Mouse (Mus musculus): ENCODE measurements around the gene Ubap2. TPM values are rescaled to one million over a fixed set of nuclear protein-coding genes. Genes with fewer than 3 reads are reported as not detected.

Ubap2 gene
- polyA plus RNA-seq, 1 experiment from 2014 or later, result 61.3 TPM

- H3K4me2 ChIP-seq (replicated peaks; ENCODE audit: low read depth, low read length), result no peak overlapping the region
- 70% methylated on average over 6 of the region's 6 CpGs for WGBS
- H3K9me3 ChIP-seq (ENCODE audit: control insufficient read depth, low read depth, low read length), result no peaks in the 10 kb centered on the region
- H3K4me3 ChIP-seq (ENCODE audit: low read depth, low read length), result no peak overlapping the region
- ATAC-seq (ENCODE audit: insufficient number of reproducible peaks, insufficient read depth, low FRiP score, low read depth), result no peak
- H3K4me1 ChIP-seq (ENCODE audit: control insufficient read depth, insufficient read depth, low read length), result 0 out of 2 replicates have a peak, but pooled peaks cover 6% of the 10 kb centered on the region
- H3K36me3 ChIP-seq (ENCODE audit: control insufficient read depth, insufficient read depth, low read length), result peaks cover 2% of the 10 kb centered on the region
- H3K9ac ChIP-seq (replicated peaks; ENCODE audit: low read depth, low read length), result no peak overlapping the region
- no peaks in the 10 kb centered on the region for H3K27me3 ChIP-seq (ENCODE audit: control insufficient read depth, insufficient read depth, low read length)
- peak overlapping the region; percentile 27; the same call in 1 of the 2 replicates for H3K27ac ChIP-seq (ENCODE audit: low read length)
Observed at GRCm38 (mm10) chr4:41165693-41166475, 109.1 kb downstream of the Ubap2 start.

- Histone ChIP-seq H3K4me2 (replicated peaks; ENCODE audit: low read depth, low read length) (no peak overlapping the region), H3K9me3 (ENCODE audit: control insufficient read depth, low read depth, low read length) (no peaks in the 10 kb centered on the region), H3K27me3 (ENCODE audit: control insufficient read depth, insufficient read depth, low read length) (no peaks in the 10 kb centered on the region), H3K4me3 (ENCODE audit: low read depth, low read length) (no peak overlapping the region), H3K9ac (replicated peaks; ENCODE audit: low read depth, low read length) (no peak overlapping the region), H3K4me1 (ENCODE audit: control insufficient read depth, insufficient read depth, low read length) (0 out of 2 replicates have a peak, but pooled peaks cover 6% of the 10 kb centered on the region), H3K36me3 (ENCODE audit: control insufficient read depth, insufficient read depth, low read length) (peaks cover 2% of the 10 kb centered on the region), H3K27ac (ENCODE audit: low read length) (0 out of 2 replicates have a peak overlapping the region, but pooled peaks have one; percentile 27)
- ATAC-seq (ENCODE audit: insufficient number of reproducible peaks, insufficient read depth, low FRiP score, low read depth), result no peak
- 40% methylated on average over 2 of the region's 2 CpGs for WGBS
Observed at GRCm38 (mm10) chr4:41164974-41165373, 110.0 kb downstream of the Ubap2 start.

GRCm38 (mm10) chr4:41161232-41161631, 113.7 kb downstream of the Ubap2 start:
- 92% methylated on average over 3 of the region's 3 CpGs for WGBS
- no peaks in the 10 kb centered on the region for H3K9me3 ChIP-seq (ENCODE audit: control insufficient read depth, low read depth, low read length)
- no peak overlapping the region for H3K9ac ChIP-seq (replicated peaks; ENCODE audit: low read depth, low read length)
- H3K4me1 ChIP-seq (ENCODE audit: control insufficient read depth, insufficient read depth, low read length), result peaks cover 11% of the 10 kb centered on the region
- no peaks in the 10 kb centered on the region; the same call in 1 of the 2 replicates for H3K36me3 ChIP-seq (ENCODE audit: control insufficient read depth, insufficient read depth, low read length)
- H3K27me3 ChIP-seq (ENCODE audit: control insufficient read depth, insufficient read depth, low read length), result no peaks in the 10 kb centered on the region
- no peak overlapping the region for H3K4me3 ChIP-seq (ENCODE audit: low read depth, low read length)
- ATAC-seq (ENCODE audit: insufficient number of reproducible peaks, insufficient read depth, low FRiP score, low read depth), result no peak
- H3K27ac ChIP-seq (ENCODE audit: low read length), result no peak overlapping the region
- no peak overlapping the region for H3K4me2 ChIP-seq (replicated peaks; ENCODE audit: low read depth, low read length)

GRCm38 (mm10) chr4:41158251-41158650, 116.7 kb downstream of the Ubap2 start:
- no peak for ATAC-seq (ENCODE audit: insufficient number of reproducible peaks, insufficient read depth, low FRiP score, low read depth)
- Histone ChIP-seq H3K4me3 (ENCODE audit: low read depth, low read length) (no peak overlapping the region), H3K4me1 (ENCODE audit: control insufficient read depth, insufficient read depth, low read length) (peaks cover 6% of the 10 kb centered on the region), H3K27ac (ENCODE audit: low read length) (no peak overlapping the region), H3K36me3 (ENCODE audit: control insufficient read depth, insufficient read depth, low read length) (no peaks in the 10 kb centered on the region; the same call in 1 of the 2 replicates), H3K9ac (replicated peaks; ENCODE audit: low read depth, low read length) (no peak overlapping the region), H3K27me3 (ENCODE audit: control insufficient read depth, insufficient read depth, low read length) (no peaks in the 10 kb centered on the region), H3K4me2 (replicated peaks; ENCODE audit: low read depth, low read length) (no peak overlapping the region), H3K9me3 (ENCODE audit: control insufficient read depth, low read depth, low read length) (no peaks in the 10 kb centered on the region)
- WGBS, result 100% methylated on average over 1 of the region's 1 CpGs

- Histone ChIP-seq H3K4me2 (replicated peaks; ENCODE audit: low read depth, low read length) (no peak overlapping the region), H3K27ac (ENCODE audit: low read length) (no peak overlapping the region), H3K36me3 (ENCODE audit: control insufficient read depth, insufficient read depth, low read length) (no peaks in the 10 kb centered on the region; the same call in 1 of the 2 replicates), H3K4me3 (ENCODE audit: low read depth, low read length) (no peak overlapping the region), H3K9me3 (ENCODE audit: control insufficient read depth, low read depth, low read length) (no peaks in the 10 kb centered on the region), H3K4me1 (ENCODE audit: control insufficient read depth, insufficient read depth, low read length) (peaks cover 6% of the 10 kb centered on the region), H3K9ac (replicated peaks; ENCODE audit: low read depth, low read length) (no peak overlapping the region), H3K27me3 (ENCODE audit: control insufficient read depth, insufficient read depth, low read length) (no peaks in the 10 kb centered on the region)
- 82% methylated on average over 9 of the region's 9 CpGs for WGBS
- no peak for ATAC-seq (ENCODE audit: insufficient number of reproducible peaks, insufficient read depth, low FRiP score, low read depth)
Observed at GRCm38 (mm10) chr4:41156961-41157360, 118.0 kb downstream of the Ubap2 start.

- Histone ChIP-seq H3K27me3 (ENCODE audit: control insufficient read depth, insufficient read depth, low read length) (no peaks in the 10 kb centered on the region), H3K4me2 (replicated peaks; ENCODE audit: low read depth, low read length) (no peak overlapping the region), H3K9me3 (ENCODE audit: control insufficient read depth, low read depth, low read length) (no peaks in the 10 kb centered on the region), H3K27ac (ENCODE audit: low read length) (no peak overlapping the region), H3K36me3 (ENCODE audit: control insufficient read depth, insufficient read depth, low read length) (peaks cover 3% of the 10 kb centered on the region; the same call in 1 of the 2 replicates), H3K4me1 (ENCODE audit: control insufficient read depth, insufficient read depth, low read length) (peaks cover 6% of the 10 kb centered on the region), H3K9ac (replicated peaks; ENCODE audit: low read depth, low read length) (no peak overlapping the region), H3K4me3 (ENCODE audit: low read depth, low read length) (no peak overlapping the region)
- ATAC-seq (ENCODE audit: insufficient number of reproducible peaks, insufficient read depth, low FRiP score, low read depth), result no peak
- 89% methylated on average over 3 of the region's 3 CpGs for WGBS
Observed at GRCm38 (mm10) chr4:41153146-41153545, 121.8 kb downstream of the Ubap2 start.

- Histone ChIP-seq H3K4me1 (ENCODE audit: control insufficient read depth, insufficient read depth, low read length) (no peaks in the 10 kb centered on the region), H3K4me2 (replicated peaks; ENCODE audit: low read depth, low read length) (no peak overlapping the region), H3K9ac (replicated peaks; ENCODE audit: low read depth, low read length) (no peak overlapping the region), H3K36me3 (ENCODE audit: control insufficient read depth, insufficient read depth, low read length) (peaks cover 3% of the 10 kb centered on the region; the same call in 1 of the 2 replicates), H3K4me3 (ENCODE audit: low read depth, low read length) (no peak overlapping the region), H3K27ac (ENCODE audit: low read length) (no peak overlapping the region), H3K27me3 (ENCODE audit: control insufficient read depth, insufficient read depth, low read length) (no peaks in the 10 kb centered on the region), H3K9me3 (ENCODE audit: control insufficient read depth, low read depth, low read length) (no peaks in the 10 kb centered on the region)
- 92% methylated on average over 7 of the region's 7 CpGs for WGBS
- no peak for ATAC-seq (ENCODE audit: insufficient number of reproducible peaks, insufficient read depth, low FRiP score, low read depth)
Observed at GRCm38 (mm10) chr4:41151186-41151585, 123.8 kb downstream of the Ubap2 start.

- 76% methylated on average over 3 of the region's 3 CpGs for WGBS
- no peak overlapping the region for H3K27ac ChIP-seq (ENCODE audit: low read length)
Observed at GRCm38 (mm10) chr4:41149891-41150290, 125.1 kb downstream of the Ubap2 start.

More at GRCm38 (mm10) chr4:41149891-41150290, 125.1 kb downstream of the Ubap2 start:
- peaks cover 3% of the 10 kb centered on the region; the same call in 1 of the 2 replicates for H3K36me3 ChIP-seq (ENCODE audit: control insufficient read depth, insufficient read depth, low read length)
- H3K4me3 ChIP-seq (ENCODE audit: low read depth, low read length), result no peak overlapping the region
- H3K9ac ChIP-seq (replicated peaks; ENCODE audit: low read depth, low read length), result no peak overlapping the region
- no peaks in the 10 kb centered on the region for H3K9me3 ChIP-seq (ENCODE audit: control insufficient read depth, low read depth, low read length)
- no peak overlapping the region for H3K4me2 ChIP-seq (replicated peaks; ENCODE audit: low read depth, low read length)
- no peaks in the 10 kb centered on the region for H3K27me3 ChIP-seq (ENCODE audit: control insufficient read depth, insufficient read depth, low read length)
- ATAC-seq (ENCODE audit: insufficient number of reproducible peaks, insufficient read depth, low FRiP score, low read depth), result no peak
- no peaks in the 10 kb centered on the region for H3K4me1 ChIP-seq (ENCODE audit: control insufficient read depth, insufficient read depth, low read length)

All from stomach, embryonic 14.5 days (tissue).